Mouse (Mus musculus) kidney, adult 2 months (tissue): ENCODE measurements at regions not wholly inside any gene's neighbourhood (a gene's known extent, or its start where the extent isn't known, plus 50 kb on each side); places are given as distances from the start of the nearest gene placed in this dataset.

Source experiments
- CTCF ChIP-seq: fragments of 200-500 bp; conservative IDR thresholded peaks from 2 replicates; pipeline ENCODE4 v1.5.1; 2011; ENCODE audit warnings: low read depth, mild to moderate bottlenecking, control low read depth, low read length, moderate library complexity, mixed read lengths; ENCODE audit not compliant: insufficient read depth, insufficient read length
- POLR2A ChIP-seq: fragments of 200-500 bp; IDR thresholded peaks from one replicate; pipeline ENCODE4 v1.6.1; 2011; ENCODE audit warnings: low read depth, low read length, control low read depth

DNA sequence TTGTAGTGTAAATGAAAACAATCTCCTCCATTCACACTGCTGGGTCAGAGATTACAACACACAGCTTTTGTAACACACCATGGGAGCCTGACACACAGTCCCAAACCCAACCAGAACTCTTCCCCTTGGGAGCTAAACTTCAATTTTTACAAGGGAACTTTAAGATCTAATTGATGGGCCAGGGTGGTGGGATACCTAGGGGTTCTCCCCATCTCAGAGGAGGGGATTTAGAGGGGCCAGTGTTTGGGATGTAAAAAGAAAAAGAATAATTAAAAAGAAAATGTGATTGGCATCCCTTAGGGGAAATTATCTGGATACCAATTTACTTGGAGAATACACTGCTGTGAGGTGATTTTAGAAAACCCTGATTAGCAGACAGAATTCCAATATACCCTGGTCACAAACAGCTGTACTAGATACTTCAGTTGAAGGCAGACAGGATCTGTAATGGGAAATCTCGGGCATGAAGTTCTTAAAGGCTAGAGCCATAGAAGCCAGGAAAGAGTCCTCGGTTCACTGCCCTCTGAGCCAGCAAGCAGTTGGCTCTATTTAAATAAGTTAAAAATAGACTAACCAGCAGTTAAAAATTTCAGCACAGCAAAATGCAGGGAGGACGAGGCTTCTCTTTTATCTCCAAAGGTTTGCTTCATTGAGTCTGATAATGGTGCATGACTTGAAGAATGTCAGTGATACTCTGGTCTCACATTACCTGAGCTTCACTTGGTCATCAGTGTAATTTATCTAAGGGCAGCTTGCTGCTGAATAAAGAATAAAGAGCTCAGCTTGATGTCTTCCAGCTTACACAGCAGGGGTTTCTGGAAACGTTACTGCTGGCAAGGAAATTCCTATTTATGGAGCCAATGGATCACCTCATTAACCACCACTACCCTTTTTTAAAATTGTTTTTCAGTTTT, 864.6 kb downstream of the Jrkl start:
- TF ChIP-seq POLR2A (no peak), CTCF (no peak)
